16 mouse cellular contexts compared by ENCODE assay signal in the genomic region with DNA sequence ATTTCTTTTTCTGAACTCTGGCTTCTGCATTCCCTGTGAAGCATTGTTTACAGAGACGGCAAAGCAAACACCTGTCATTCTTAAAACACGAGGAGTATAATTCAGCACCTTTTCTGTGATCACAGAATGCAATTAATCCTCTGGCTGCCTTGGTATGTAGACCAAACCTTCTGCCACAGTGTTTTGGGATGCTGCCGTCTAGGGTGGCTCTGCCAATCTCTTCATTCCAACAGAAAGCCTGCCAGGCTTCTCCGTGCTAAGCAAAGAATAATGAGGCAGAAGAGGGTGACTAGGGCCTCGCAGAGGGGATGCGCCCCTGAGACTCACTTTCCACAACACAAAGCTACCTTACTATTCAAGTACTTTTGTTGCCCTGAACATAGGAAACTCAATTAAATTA. TPM values are rescaled to one million over a fixed set of nuclear protein-coding genes. Genes with fewer than 3 reads are reported as not detected.
DNase-seq lines count a peak whose midpoint lies in the region.
"Had no signal": no experiment of that assay in that cellular context is flagged by ENCODE, and none has a peak within 500 bp of the region (broad histone marks: within the 10 kb centered on the region; RNA-seq: fewer than 3 reads in every experiment).

No protein-coding gene starts in this region.

- peak; percentile 68 to 69 for DNase-seq in cerebellum, postnatal 10 days
- DNase-seq in cerebellum, adult 11-12 months, result no peak
- peak; percentile 57 to 64 for DNase-seq in layer of hippocampus, postnatal 10 days (ENCODE audit: low spot score in 2 of 2)
- DNase-seq in layer of hippocampus, adult 11-12 months (ENCODE audit: low spot score), result no peak
- peak; percentile 71 to 73 for DNase-seq in cerebellum, postnatal 14 days
- DNase-seq in B cell, adult 2 months, result no peak
- no peak for DNase-seq in frontal cortex, adult 2 months (ENCODE audit: extremely low spot score in 1 of 2, low spot score in 1 of 2)
- DNase-seq: adrenal gland, postnatal 10 days; gastrocnemius, postnatal 14 days; heart, adult 18-20 months; heart, postnatal 14 days; kidney, adult 11 months; kidney, postnatal 36 days; left cerebral cortex, postnatal 4 days; lung, postnatal 36 days; thymus, postnatal 14 days had no signal

RNA-seq across cellular contexts. Expression of a gene that starts 23.2 kb away (rescaled TPM):
- total RNA-seq in layer of hippocampus, postnatal 10 days (2021), result 10 to 100 TPM; 11.2 to 11.3 TPM
- 6.2 and 6.7 TPM in 2 replicates for polyA plus RNA-seq in frontal cortex, adult 2 months (2012; rRNA removed)

Comparison
In these comparisons a context has a peak if more than half of its experiments do, and no peak if none do; other contexts are left out.
1. DNase-seq: peak in cerebellum, postnatal 10 days (2 of 2), layer of hippocampus, postnatal 10 days (2 of 2) and cerebellum, postnatal 14 days (2 of 2); none in cerebellum, adult 11-12 months (single experiment), layer of hippocampus, adult 11-12 months (single experiment), B cell, adult 2 months (0 of 2) and frontal cortex, adult 2 months (0 of 2).